Mouse (Mus musculus): ENCODE results near the gene Tcf20.

DNA sequence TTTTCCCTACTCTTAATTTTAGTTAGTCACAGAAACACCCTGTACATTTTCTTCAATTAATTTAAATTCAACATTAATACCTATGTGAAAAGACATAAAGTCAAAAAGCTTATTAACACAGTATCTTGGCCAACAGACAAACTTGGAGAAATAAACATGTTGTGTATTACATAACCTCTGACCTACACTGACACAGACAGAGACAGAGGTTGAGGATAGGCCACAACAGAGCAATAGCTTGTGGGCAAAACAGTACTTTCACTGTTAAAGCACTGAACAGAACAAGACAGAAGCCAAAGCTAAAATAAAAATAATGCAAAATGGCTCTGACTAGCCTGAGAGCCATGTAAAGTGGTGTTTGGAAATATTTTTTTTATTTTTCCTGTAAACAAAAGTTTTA lies 97.2 kb downstream of the Tcf20 start:
- TF ChIP-seq CTCF (IDR thresholded peaks at IDR 0.05; ENCODE audit: borderline replicate concordance, control insufficient read depth, extremely low read depth, insufficient read depth, low read length, poor library complexity) = no peak
- no peak for TF ChIP-seq POLR2A (IDR thresholded peaks at IDR 0.05; ENCODE audit: control insufficient read depth, extremely low read depth, insufficient read depth, low read length, poor library complexity)
